Mouse (Mus musculus) embryonic facial prominence, embryonic 14.5 days (tissue): ENCODE measurements at regions not wholly inside any gene's neighbourhood (a gene's known extent, or its start where the extent isn't known, plus 50 kb on each side); places are given as distances from the start of the nearest gene placed in this dataset.

Experiments
- ATAC-seq: fragments of 200-750 bp; cut with Nextera tagmentation; 2 replicates; pipeline ENCODE4 v1.8.0; 2017; ENCODE audit warnings: low read depth, moderate number of reproducible peaks, moderate TSS enrichment
- DNase-seq: peaks from one replicate; pipeline ENCODE4 v3.0.0-alpha.2; 2015; ENCODE audit warnings: low spot score
- H3K27ac ChIP-seq: fragments of 300-500 bp; sonication (generic); replicated peaks from 2 replicates; pipeline ENCODE4 v1.5.1; 2014; ENCODE audit warnings: low read depth, mild to moderate bottlenecking, low read length, moderate library complexity
- H3K27me3 ChIP-seq: fragments of 300-500 bp; sonication (generic); replicated peaks from 2 replicates; pipeline ENCODE4 v1.6.1; 2014; ENCODE audit warnings: low read length; ENCODE audit not compliant: control insufficient read depth, insufficient read depth
- H3K36me3 ChIP-seq: fragments of 300-500 bp; sonication (generic); 2 replicates; pipeline ENCODE4 v1.6.1; 2014; ENCODE audit warnings: low read length, mixed read lengths; ENCODE audit not compliant: control insufficient read depth, insufficient read depth
- H3K4me1 ChIP-seq: fragments of 300-500 bp; sonication (generic); 2 replicates; pipeline ENCODE4 v1.6.1; 2014; ENCODE audit warnings: antibody characterized with exemption, low read length; ENCODE audit not compliant: control insufficient read depth, insufficient read depth
- H3K4me2 ChIP-seq: fragments of 300-500 bp; sonication (generic); 2 replicates; pipeline ENCODE4 v1.6.1; 2014; ENCODE audit warnings: low read depth, mild to moderate bottlenecking, low read length, moderate library complexity, mixed read lengths
- H3K4me3 ChIP-seq: fragments of 300-500 bp; sonication (generic); 2 replicates; pipeline ENCODE4 v1.5.1; 2014; ENCODE audit warnings: low read depth, mild to moderate bottlenecking, low read length
- H3K9ac ChIP-seq: fragments of 300-500 bp; sonication (generic); 2 replicates; pipeline ENCODE4 v1.6.1; 2014; ENCODE audit warnings: low read depth, mild to moderate bottlenecking, low read length, moderate library complexity, mixed read lengths
- H3K9me3 ChIP-seq: fragments of 300-500 bp; sonication (generic); 2 replicates; pipeline ENCODE4 v1.6.1; 2016; ENCODE audit warnings: low read length; ENCODE audit not compliant: control insufficient read depth
- WGBS: fragments of 180-500 bp; shearing (Covaris S2); extraction: QIAGEN DNeasy Blood & Tissue Kit; methylation state at CpG from one replicate; pipeline ENCODE4 v1.1.7; 2014; 5-methylcytosine and 5-hydroxymethylcytosine counted together

- 43% methylated on average over 6 of the region's 6 CpGs for WGBS
- H3K4me3 ChIP-seq: no peak overlapping the region
- no peak overlapping the region for H3K4me2 ChIP-seq
- DNase-seq: peak; percentile 8
- ATAC-seq: no peak
- no peaks in the 10 kb centered on the region for H3K9me3 ChIP-seq
- no peak overlapping the region for H3K9ac ChIP-seq
- H3K27ac ChIP-seq: no peak overlapping the region
- H3K4me1 ChIP-seq: no peaks in the 10 kb centered on the region
- no peaks in the 10 kb centered on the region for H3K36me3 ChIP-seq
- no peaks in the 10 kb centered on the region for H3K27me3 ChIP-seq
Observed at GRCm38 (mm10) chr2:113959025-113959767, 54.2 kb downstream of the Gjd2 start.

GRCm38 (mm10) chr2:113952480-113952879 is 60.9 kb downstream of the Gjd2 start:
- Histone ChIP-seq H3K27me3 (no peaks in the 10 kb centered on the region), H3K4me1 (no peaks in the 10 kb centered on the region), H3K4me3 (no peak overlapping the region), H3K4me2 (no peak overlapping the region), H3K27ac (no peak overlapping the region), H3K36me3 (no peaks in the 10 kb centered on the region), H3K9ac (no peak overlapping the region), H3K9me3 (no peaks in the 10 kb centered on the region)
- DNase-seq (no peak), ATAC-seq (no peak)

DNA sequence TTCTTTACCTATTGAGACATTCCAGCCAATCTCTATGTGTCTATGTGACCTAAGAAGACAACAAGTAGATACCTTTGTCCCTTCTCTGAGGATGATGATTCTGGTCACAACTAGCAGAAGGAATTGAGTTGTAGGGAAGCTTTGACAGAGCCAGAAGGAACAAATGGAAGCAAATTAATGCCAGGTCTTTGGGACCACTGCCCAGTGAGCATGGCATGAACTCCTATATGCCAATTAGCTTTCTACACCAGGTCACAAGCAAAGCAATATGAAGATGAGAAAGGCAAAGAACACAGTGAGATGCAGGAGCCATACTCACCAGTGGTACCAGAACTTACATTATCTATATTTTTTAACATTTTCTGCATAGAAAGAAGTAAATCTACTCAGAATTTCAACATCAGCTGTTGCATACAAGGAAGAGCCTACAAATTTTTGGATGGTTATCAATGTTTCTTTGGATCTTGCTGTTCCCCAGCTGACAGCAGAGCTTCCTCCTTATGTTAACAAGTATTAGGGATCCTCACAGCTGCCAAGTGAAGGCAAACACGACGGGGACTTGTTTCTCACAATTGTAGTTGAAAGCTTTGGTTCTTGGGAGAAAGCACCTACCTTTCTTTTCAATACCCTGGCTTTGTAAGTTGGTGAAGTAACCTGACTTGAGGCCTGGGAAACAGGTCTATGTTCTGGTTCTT is 64.0 kb downstream of the Gjd2 start:
- Histone ChIP-seq H3K9me3 (no peaks in the 10 kb centered on the region), H3K4me2 (no peak overlapping the region), H3K4me3 (no peak overlapping the region), H3K4me1 (no peaks in the 10 kb centered on the region), H3K9ac (no peak overlapping the region), H3K27me3 (no peaks in the 10 kb centered on the region), H3K36me3 (no peaks in the 10 kb centered on the region), H3K27ac (no peak overlapping the region)
- no peak for ATAC-seq
- no peak for DNase-seq
- 52% methylated on average over 2 of the region's 2 CpGs for WGBS

DNA sequence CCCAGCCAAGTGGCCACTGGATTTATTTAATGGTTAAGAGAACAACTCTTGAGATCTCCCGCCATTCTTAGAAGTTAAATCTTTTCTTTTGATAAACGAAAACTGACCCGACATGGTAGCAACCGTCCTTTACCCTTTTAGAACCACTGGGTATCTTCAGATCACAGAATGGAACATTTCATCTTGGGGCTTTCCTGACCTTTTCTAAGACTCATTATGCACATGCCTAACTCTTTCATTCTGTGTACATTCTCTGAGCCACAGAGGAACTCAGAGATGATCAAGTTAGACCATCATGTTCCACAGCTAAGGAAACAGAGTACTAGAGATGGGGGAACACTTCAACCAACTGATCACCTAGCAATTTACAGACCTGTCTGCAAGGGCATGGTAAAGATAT is 81.7 kb downstream of the Gjd2 start:
- Histone ChIP-seq H3K4me3 (no peak overlapping the region), H3K9me3 (no peaks in the 10 kb centered on the region), H3K36me3 (no peaks in the 10 kb centered on the region), H3K27me3 (no peaks in the 10 kb centered on the region), H3K4me1 (no peaks in the 10 kb centered on the region), H3K4me2 (no peak overlapping the region), H3K9ac (no peak overlapping the region), H3K27ac (no peak overlapping the region)
- ATAC-seq (no peak), DNase-seq (no peak)
- 83% methylated on average over 4 of the region's 4 CpGs for WGBS

- ATAC-seq (no peak), DNase-seq (no peak)
- no peaks in the 10 kb centered on the region for H3K4me1 ChIP-seq
- no peaks in the 10 kb centered on the region for H3K9me3 ChIP-seq
- WGBS: 35% methylated on average over 1 of the region's 1 CpGs
- no peaks in the 10 kb centered on the region for H3K36me3 ChIP-seq
- H3K4me3 ChIP-seq: no peak overlapping the region
- H3K27ac ChIP-seq: no peak overlapping the region
- no peak overlapping the region for H3K9ac ChIP-seq
- H3K4me2 ChIP-seq: no peak overlapping the region
- H3K27me3 ChIP-seq: no peaks in the 10 kb centered on the region
Observed at GRCm38 (mm10) chr2:113930948-113931347, 82.5 kb downstream of the Gjd2 start.

- Histone ChIP-seq H3K4me3 (no peak overlapping the region), H3K27ac (no peak overlapping the region), H3K9me3 (no peaks in the 10 kb centered on the region), H3K4me2 (no peak overlapping the region), H3K36me3 (no peaks in the 10 kb centered on the region), H3K4me1 (no peaks in the 10 kb centered on the region), H3K9ac (no peak overlapping the region), H3K27me3 (no peaks in the 10 kb centered on the region)
- no peak for DNase-seq
- ATAC-seq: no peak
- 85% methylated on average over 1 of the region's 1 CpGs for WGBS
Observed at GRCm38 (mm10) chr2:113929650-113930049, 81.2 kb upstream of the Arhgap11a start.

DNA sequence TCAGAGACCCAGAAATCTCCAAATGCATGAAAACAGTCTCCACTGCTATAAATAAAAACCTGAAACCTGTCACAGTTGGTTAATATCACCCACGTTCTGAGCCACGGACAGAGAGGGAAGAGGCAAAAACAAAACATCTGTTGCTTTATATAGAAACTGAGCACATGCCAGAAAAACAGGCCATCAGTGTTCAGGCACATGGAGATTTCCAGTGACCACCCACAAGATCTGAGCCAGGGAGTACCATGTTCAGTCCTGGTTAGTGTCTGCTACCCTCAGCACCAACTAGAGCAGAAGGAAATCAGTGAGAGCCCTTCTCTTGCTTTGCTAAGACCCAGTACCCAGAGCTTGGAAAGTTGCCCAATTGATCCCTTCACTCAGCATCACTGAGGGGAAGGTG is 75.7 kb upstream of the Arhgap11a start:
- H3K27ac ChIP-seq: no peak overlapping the region
- peak; percentile 12; the same call in 1 of the 2 replicates for ATAC-seq
- no peaks in the 10 kb centered on the region for H3K9me3 ChIP-seq
- H3K4me3 ChIP-seq: no peak overlapping the region
- H3K4me1 ChIP-seq: 0 out of 2 replicates have a peak, but pooled peaks cover 6% of the 10 kb centered on the region
- H3K27me3 ChIP-seq: no peaks in the 10 kb centered on the region
- 22% methylated on average over 2 of the region's 2 CpGs for WGBS
- no peak overlapping the region for H3K9ac ChIP-seq
- H3K4me2 ChIP-seq: no peak overlapping the region
- H3K36me3 ChIP-seq: no peaks in the 10 kb centered on the region
- peak; percentile 62 for DNase-seq

DNA sequence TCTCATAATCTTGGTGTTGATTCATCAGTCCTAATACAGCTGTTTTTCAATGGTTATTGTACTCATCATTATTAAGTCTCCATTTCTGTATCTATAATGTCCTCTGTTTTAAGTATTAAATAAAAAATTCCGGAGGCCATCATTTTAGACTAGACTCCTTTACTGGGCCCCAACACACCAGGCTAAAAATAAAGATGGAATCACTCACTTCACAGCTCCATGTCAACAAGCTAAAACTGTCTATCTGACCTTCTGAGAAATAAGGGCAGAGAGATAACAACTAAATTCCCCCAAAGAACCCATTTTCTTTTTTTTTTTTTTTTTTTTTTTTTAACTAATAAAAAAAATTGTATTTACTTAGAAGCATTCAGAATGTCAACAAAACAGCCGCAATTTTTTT is 70.5 kb upstream of the Arhgap11a start:
- H3K36me3 ChIP-seq: no peaks in the 10 kb centered on the region
- H3K9ac ChIP-seq: no peak overlapping the region
- DNase-seq: no peak
- 93% methylated on average over 1 of the region's 2 CpGs for WGBS
- no peak overlapping the region for H3K27ac ChIP-seq
- H3K4me2 ChIP-seq: no peak overlapping the region
- no peak for ATAC-seq
- no peaks in the 10 kb centered on the region for H3K27me3 ChIP-seq
- H3K4me3 ChIP-seq: no peak overlapping the region
- H3K9me3 ChIP-seq: no peaks in the 10 kb centered on the region
- 0 out of 2 replicates have a peak, but pooled peaks cover 2% of the 10 kb centered on the region for H3K4me1 ChIP-seq

DNA sequence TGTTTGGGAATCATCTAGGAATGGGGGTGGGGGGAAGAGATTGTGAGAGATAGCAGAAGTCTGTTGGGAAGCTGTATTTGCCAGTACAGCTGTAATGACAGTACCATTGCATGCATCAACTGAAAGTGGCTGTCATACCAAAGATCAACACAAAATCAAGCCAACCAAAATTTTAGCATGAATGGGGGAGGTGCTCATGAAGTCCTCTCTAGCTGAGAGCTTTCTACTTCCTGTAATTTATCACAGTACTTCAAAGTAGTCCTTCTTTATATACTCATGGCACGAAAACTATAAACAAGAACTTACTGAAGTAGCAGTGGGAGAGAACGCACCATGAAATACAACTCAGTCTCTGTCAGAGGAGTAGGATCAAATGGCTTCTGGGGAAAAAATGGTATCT is 65.8 kb upstream of the Arhgap11a start:
- no peak for ATAC-seq

More for the DNA sequence above, 65.8 kb upstream of the Arhgap11a start:
- Histone ChIP-seq H3K27me3 (no peaks in the 10 kb centered on the region), H3K9ac (no peak overlapping the region), H3K4me2 (no peak overlapping the region), H3K27ac (no peak overlapping the region), H3K9me3 (no peaks in the 10 kb centered on the region), H3K4me3 (no peak overlapping the region), H3K36me3 (no peaks in the 10 kb centered on the region), H3K4me1 (no peaks in the 10 kb centered on the region)
- no peak for DNase-seq
- 66% methylated on average over 2 of the region's 2 CpGs for WGBS
